Mouse (Mus musculus) kidney, adult 2 months (tissue): ENCODE data around the gene 1700003E16Rik.

Source experiments
- CTCF ChIP-seq: fragments of 200-500 bp; conservative IDR thresholded peaks from 2 replicates; pipeline ENCODE4 v1.5.1; 2011; ENCODE audit warnings: low read depth, mild to moderate bottlenecking, control low read depth, low read length, moderate library complexity, mixed read lengths; ENCODE audit not compliant: insufficient read depth, insufficient read length
- POLR2A ChIP-seq: fragments of 200-500 bp; IDR thresholded peaks from one replicate; pipeline ENCODE4 v1.6.1; 2011; ENCODE audit warnings: low read depth, low read length, control low read depth

- TF ChIP-seq CTCF: no peak
- no peak for TF ChIP-seq POLR2A
Observed at GRCm38 (mm10) chr6:83175996-83176395, 19.8 kb downstream of the 1700003E16Rik start.
